Mouse (Mus musculus) lung, postnatal 0 days (tissue): ENCODE measurements around the gene Dusp13.

Experiments
- CTCF ChIP-seq: IDR thresholded peaks from 2 replicates; pipeline ENCODE4 v1.5.1; 2016; ENCODE audit warnings: antibody characterized with exemption, mild to moderate bottlenecking
- EP300 ChIP-seq: IDR thresholded peaks from 2 replicates; pipeline ENCODE4 v1.6.1; 2016; ENCODE audit warnings: antibody characterized with exemption, mild to moderate bottlenecking, control low read depth

DNA sequence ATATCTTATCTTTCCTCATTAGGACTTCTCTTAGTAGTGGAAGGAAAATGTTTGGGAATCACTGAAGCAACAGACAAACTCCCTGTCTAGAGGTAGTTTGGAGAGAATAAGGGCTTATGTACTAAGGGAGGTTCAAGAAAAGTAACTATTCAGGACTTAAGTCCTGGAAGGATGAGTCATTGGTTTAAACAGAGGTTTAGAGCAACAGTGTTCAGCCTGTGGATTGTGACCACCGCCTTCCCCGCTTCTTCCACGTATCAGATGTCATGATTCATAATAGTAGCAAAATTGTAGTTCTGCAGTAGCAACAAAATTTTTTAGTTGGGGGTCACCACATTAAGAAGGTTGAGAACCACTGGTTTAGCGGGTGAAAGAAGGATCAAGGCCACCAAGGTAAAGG is 49.7 kb upstream of the Dusp13 start:
- TF ChIP-seq CTCF = no peak
- no peak for TF ChIP-seq EP300
